ENCODE assay signal across 29 mouse cellular contexts in genomic region chr2:132341293-132341692, GRCm38 (mm10). TPM values are rescaled to one million over a fixed set of nuclear protein-coding genes. Genes with fewer than 3 reads are reported as not detected.
DNase-seq lines count a peak whose midpoint lies in the region; ATAC-seq and TF ChIP-seq lines count a peak whose summit lies in the region.
"Had no signal": no experiment of that assay in that cellular context is flagged by ENCODE, and none has a peak within 500 bp of the region (broad histone marks: within the 10 kb centered on the region; RNA-seq: fewer than 3 reads in every experiment).

No protein-coding gene starts in this region.

- H3K4me2 ChIP-seq in forebrain, embryonic 15.5 days (replicated peaks): no peak overlapping the region
- H3K4me2 ChIP-seq: embryonic facial prominence, embryonic 15.5 days; heart, embryonic 15.5 days; hindbrain, embryonic 13.5 days had no signal

- 84% methylated on average over 3 of the region's 3 CpGs for whole genome bisulfite sequencing in forebrain, embryonic 15.5 days

- no peaks in the 10 kb centered on the region for H3K9me3 ChIP-seq in forebrain, embryonic 15.5 days
- H3K9me3 ChIP-seq: embryonic facial prominence, embryonic 15.5 days; forebrain, embryonic 10.5 days; G1E; heart, embryonic 10.5 days; heart, embryonic 15.5 days; hindbrain, embryonic 13.5 days had no signal

- no peaks in the 10 kb centered on the region for H3K4me1 ChIP-seq in testis, adult 2 months (ENCODE audit: control insufficient read depth, insufficient read depth, low read length)
- no peaks in the 10 kb centered on the region for H3K4me1 ChIP-seq in forebrain, embryonic 15.5 days
- H3K4me1 ChIP-seq: embryonic facial prominence, embryonic 15.5 days; forebrain, embryonic 10.5 days; heart, embryonic 15.5 days; hindbrain, embryonic 13.5 days had no signal

- 0 out of 2 replicates have a peak overlapping the region, but pooled peaks have one; percentile 21 for H3K27ac ChIP-seq in testis, adult 2 months (ENCODE audit: control insufficient read depth, insufficient read depth, low read depth, low read length)
- H3K27ac ChIP-seq in forebrain, embryonic 15.5 days (replicated peaks): no peak overlapping the region
- H3K27ac ChIP-seq: embryonic facial prominence, embryonic 15.5 days; forebrain, embryonic 10.5 days; heart, embryonic 10.5 days; heart, embryonic 15.5 days; hindbrain, embryonic 13.5 days; hindbrain, postnatal 0 days had no signal

- TF ChIP-seq POLR2A in testis, adult 2 months (IDR thresholded peaks at IDR 0.05; ENCODE audit: control insufficient read depth, low read depth, low read length): no peak

- no peak overlapping the region for H3K4me3 ChIP-seq in testis, adult 2 months (ENCODE audit: control insufficient read depth, low read depth, low read length)
- no peak overlapping the region for H3K4me3 ChIP-seq in forebrain, embryonic 15.5 days
- H3K4me3 ChIP-seq: embryonic facial prominence, embryonic 15.5 days; erythroblast, embryonic 14.5 days; forebrain, embryonic 10.5 days; heart, embryonic 10.5 days; heart, embryonic 15.5 days; hindbrain, embryonic 13.5 days had no signal

- TF ChIP-seq CTCF in testis, adult 2 months (IDR thresholded peaks at IDR 0.05; ENCODE audit: control insufficient read depth, insufficient read depth, insufficient replicate concordance, low read depth, low read length): no peak

- H3K27me3 ChIP-seq in testis, adult 2 months (ENCODE audit: control insufficient read depth, insufficient read depth, low read length): no peaks in the 10 kb centered on the region
- no peaks in the 10 kb centered on the region for H3K27me3 ChIP-seq in forebrain, embryonic 15.5 days
- H3K27me3 ChIP-seq: embryonic facial prominence, embryonic 15.5 days; heart, embryonic 15.5 days; hindbrain, embryonic 13.5 days had no signal

- intact Hi-C loops in left cerebral cortex, postnatal 36 days (cut with DNase I): no loop called here

- no peaks in the 10 kb centered on the region for H3K36me3 ChIP-seq in testis, adult 2 months (ENCODE audit: control insufficient read depth, insufficient read depth, low read length)
- no peaks in the 10 kb centered on the region for H3K36me3 ChIP-seq in forebrain, embryonic 15.5 days
- H3K36me3 ChIP-seq: embryonic facial prominence, embryonic 15.5 days; forebrain, embryonic 10.5 days; G1E; heart, embryonic 10.5 days; heart, embryonic 15.5 days; hindbrain, embryonic 13.5 days had no signal

- H3K9ac ChIP-seq in forebrain, embryonic 15.5 days (replicated peaks): no peak overlapping the region
- H3K9ac ChIP-seq: embryonic facial prominence, embryonic 15.5 days; heart, embryonic 15.5 days; hindbrain, embryonic 13.5 days had no signal

- ATAC-seq in common myeloid progenitor, adult 5-6 weeks (replicated peaks; ENCODE audit: low read depth, poor library complexity, severe bottlenecking): peak; percentile 76
- peak; percentile 34; the same call in 1 of the 2 replicates for ATAC-seq in megakaryocyte progenitor cell, adult 5-6 weeks (replicated peaks; ENCODE audit: poor library complexity)
- no peak for ATAC-seq in forebrain, embryonic 15.5 days (replicated peaks)
- ATAC-seq: activated CD4-positive, CD25-positive, alpha-beta regulatory T cell, adult 4 months; CD4-positive, CD25-positive, alpha-beta regulatory T cell, adult 4 months; forebrain, embryonic 14.5 days; hindbrain, postnatal 0 days had no signal

- DNase-seq in testis, postnatal 10 days (ENCODE audit: low spot score): no peak
- no peak for DNase-seq in cerebellum, postnatal 36 days
- DNase-seq in left cerebral cortex, postnatal 36 days (ENCODE audit: low spot score in 2 of 2): no peak
- DNase-seq: adrenal gland, postnatal 14 days; B cell, adult 2 months; cerebellum, adult 11-12 months; cerebellum, adult 9-10 months; cerebellum, postnatal 25 days; gastrocnemius, postnatal 36 days; heart, adult 11 months; heart, postnatal 14 days had no signal

RNA-seq across cellular contexts. Expression of gene Prokr2, which starts 44.0 kb away (rescaled TPM):
- polyA plus RNA-seq in testis, adult 2 months (2012; rRNA removed): 0.02 and 0.04 TPM in 2 replicates
- not detected in 2 replicates for total RNA-seq in common myeloid progenitor, adult 5-6 weeks (2017)
- total RNA-seq in megakaryocyte progenitor cell, adult 5-6 weeks (2015): not detected in 2 replicates
- total RNA-seq in megakaryocyte progenitor cell, adult 5-6 weeks (2017): not detected in 2 replicates
- total RNA-seq in left cerebral cortex, postnatal 36 days (2021): 1 to 10 TPM; 1.0 to 4.5 TPM
- polyA plus RNA-seq in forebrain, embryonic 15.5 days (2015; fragmentation: Nextera tagmentation; extraction: Ambion mirVana): 5.0 and 5.1 TPM in 2 replicates
- total RNA-seq: adrenal gland, adult 18-20 months; adrenal gland, postnatal 14 days; gastrocnemius, adult 8-10 months; hematopoietic stem cell, adult 5-6 weeks had no signal
- polyA plus RNA-seq: CD4-positive, CD25-positive, alpha-beta regulatory T cell, adult 4 months; erythroblast, embryonic 14.5 days; G1E had no signal
